8 mouse cellular contexts compared by ENCODE assay signal in genomic region chr14:57362726-57363660, GRCm38 (mm10). TPM values are rescaled to one million over a fixed set of nuclear protein-coding genes. Genes with fewer than 3 reads are reported as not detected.
A peak's percentile ranks its signal among the peaks of the same experiment; 100 is the strongest.
DNase-seq lines count a peak whose midpoint lies in the region; ATAC-seq and TF ChIP-seq lines count a peak whose summit lies in the region.

No protein-coding gene starts in this region.

- no peaks in the 10 kb centered on the region for H3K9me3 ChIP-seq in embryonic facial prominence, embryonic 14.5 days (ENCODE audit: control insufficient read depth, low read length)
- no peaks in the 10 kb centered on the region for H3K9me3 ChIP-seq in heart, embryonic 11.5 days (replicated peaks; ENCODE audit: control insufficient read depth, low read length)
- no peaks in the 10 kb centered on the region for H3K9me3 ChIP-seq in kidney, embryonic 15.5 days (replicated peaks)
- H3K9me3 ChIP-seq in limb, embryonic 14.5 days (ENCODE audit: control insufficient read depth, low read length) = no peaks in the 10 kb centered on the region
- no peaks in the 10 kb centered on the region for H3K9me3 ChIP-seq in stomach, postnatal 0 days (ENCODE audit: control insufficient read depth, low read length)

- no peaks in the 10 kb centered on the region for H3K27me3 ChIP-seq in embryonic facial prominence, embryonic 14.5 days (replicated peaks; ENCODE audit: control insufficient read depth, insufficient read depth, low read length)
- peaks cover 5% of the 10 kb centered on the region; the same call in 1 of the 2 replicates for H3K27me3 ChIP-seq in heart, embryonic 11.5 days (ENCODE audit: control insufficient read depth, insufficient read depth, low read length)
- no peaks in the 10 kb centered on the region for H3K27me3 ChIP-seq in kidney, embryonic 15.5 days
- no peaks in the 10 kb centered on the region for H3K27me3 ChIP-seq in limb, embryonic 14.5 days (ENCODE audit: control insufficient read depth, insufficient read depth, low read length)
- H3K27me3 ChIP-seq in stomach, postnatal 0 days (ENCODE audit: control insufficient read depth, insufficient read depth, low read length) = no peaks in the 10 kb centered on the region

- H3K27ac ChIP-seq in embryonic facial prominence, embryonic 14.5 days (replicated peaks; ENCODE audit: low read depth, low read length) = no peak overlapping the region
- H3K27ac ChIP-seq in heart, embryonic 11.5 days (ENCODE audit: low read depth, low read length) = no peak overlapping the region
- no peak overlapping the region for H3K27ac ChIP-seq in kidney, embryonic 15.5 days
- H3K27ac ChIP-seq in limb, embryonic 14.5 days (replicated peaks; ENCODE audit: low read depth, low read length) = no peak overlapping the region
- H3K27ac ChIP-seq in stomach, postnatal 0 days (replicated peaks) = no peak overlapping the region

- H3K4me3 ChIP-seq in embryonic facial prominence, embryonic 14.5 days (ENCODE audit: low read depth, low read length) = no peak overlapping the region
- H3K4me3 ChIP-seq in heart, embryonic 11.5 days (ENCODE audit: low read depth, low read length) = no peak overlapping the region
- H3K4me3 ChIP-seq in kidney, embryonic 15.5 days (replicated peaks) = no peak overlapping the region
- 0 out of 2 replicates have a peak overlapping the region, but pooled peaks have one; percentile 5 for H3K4me3 ChIP-seq in limb, embryonic 14.5 days (replicated peaks; ENCODE audit: low read length)
- no peak overlapping the region for H3K4me3 ChIP-seq in stomach, postnatal 0 days (ENCODE audit: low read depth, low read length)

- TF ChIP-seq CTCF in stomach, postnatal 0 days (IDR thresholded peaks at IDR 0.05; ENCODE audit: low read depth) = peak; percentile 91

- peak overlapping the region; percentile 34 for H3K4me2 ChIP-seq in embryonic facial prominence, embryonic 14.5 days (ENCODE audit: low read depth, low read length)
- peak overlapping the region; percentile 51 for H3K4me2 ChIP-seq in heart, embryonic 11.5 days
- H3K4me2 ChIP-seq in kidney, embryonic 15.5 days = peak overlapping the region; percentile 43
- H3K4me2 ChIP-seq in limb, embryonic 14.5 days (replicated peaks; ENCODE audit: low read depth, low read length, severe bottlenecking) = peak overlapping the region; percentile 38
- H3K4me2 ChIP-seq in stomach, postnatal 0 days (replicated peaks; ENCODE audit: low read depth) = no peak overlapping the region

- peak; percentile 70; the same call in 1 of the 2 replicates for ATAC-seq in embryonic facial prominence, embryonic 14.5 days (ENCODE audit: low read depth)
- no peak for ATAC-seq in heart, embryonic 11.5 days (replicated peaks; ENCODE audit: insufficient number of reproducible peaks, low FRiP score, low TSS enrichment)
- peak; percentile 53; the same call in 1 of the 2 replicates for ATAC-seq in kidney, embryonic 15.5 days (replicated peaks; ENCODE audit: low FRiP score)
- ATAC-seq in limb, embryonic 14.5 days (ENCODE audit: low FRiP score, low read depth) = peak; percentile 50; the same call in 1 of the 2 replicates
- ATAC-seq in stomach, postnatal 0 days (ENCODE audit: low FRiP score, low TSS enrichment) = peak; percentile 73

- 5% methylated on average over 19 of the region's 31 CpGs for WGBS in embryonic facial prominence, embryonic 14.5 days
- WGBS in heart, embryonic 11.5 days (ENCODE audit: insufficient replicate concordance) = 7% methylated on average over 21 of the region's 31 CpGs
- WGBS in kidney, embryonic 15.5 days = 14% methylated on average over 30 of the region's 31 CpGs
- 11% methylated on average over 21 of the region's 31 CpGs for WGBS in limb, embryonic 14.5 days
- 14% methylated on average over 23 of the region's 31 CpGs for WGBS in stomach, postnatal 0 days

- peak; percentile 34 to 41 for DNase-seq in B cell, adult 2 months
- peak; percentile 40 to 48 for DNase-seq in adrenal gland, postnatal 4 days (ENCODE audit: low spot score in 2 of 2)
- peak; percentile 87 for DNase-seq in embryonic facial prominence, embryonic 14.5 days (ENCODE audit: low spot score)
- DNase-seq in limb, embryonic 14.5 days (ENCODE audit: low spot score) = peak; percentile 77
- peak; percentile 84 for DNase-seq in neural tube, embryonic 10.5 days (ENCODE audit: extremely low spot score, low spot score)
- peak; percentile 88 for DNase-seq in stomach, postnatal 0 days (ENCODE audit: low spot score)

- no peak for TF ChIP-seq POLR2A in limb, embryonic 14.5 days (IDR thresholded peaks at IDR 0.05; ENCODE audit: borderline replicate concordance, extremely low read depth, insufficient read depth, insufficient read length)

- H3K9ac ChIP-seq in embryonic facial prominence, embryonic 14.5 days (ENCODE audit: low read depth, low read length) = no peak overlapping the region; the same call in 1 of the 2 replicates
- no peak overlapping the region for H3K9ac ChIP-seq in heart, embryonic 11.5 days (ENCODE audit: low read depth, low read length)
- H3K9ac ChIP-seq in kidney, embryonic 15.5 days = 0 out of 2 replicates have a peak overlapping the region, but pooled peaks have one; percentile 7
- no peak overlapping the region for H3K9ac ChIP-seq in limb, embryonic 14.5 days (ENCODE audit: low read depth, low read length, severe bottlenecking)
- H3K9ac ChIP-seq in stomach, postnatal 0 days (ENCODE audit: low read length) = no peak overlapping the region

- TF ChIP-seq EP300 in stomach, postnatal 0 days (optimal IDR thresholded peaks at IDR 0.05) = no peak

- H3K4me1 ChIP-seq in embryonic facial prominence, embryonic 14.5 days (ENCODE audit: control insufficient read depth, insufficient read depth, low read length) = no peaks in the 10 kb centered on the region
- H3K4me1 ChIP-seq in heart, embryonic 11.5 days (ENCODE audit: control insufficient read depth, insufficient read depth, low read length) = no peaks in the 10 kb centered on the region
- peaks cover 9% of the 10 kb centered on the region; the same call in 1 of the 2 replicates for H3K4me1 ChIP-seq in kidney, embryonic 15.5 days
- no peaks in the 10 kb centered on the region for H3K4me1 ChIP-seq in limb, embryonic 14.5 days (ENCODE audit: control insufficient read depth, insufficient read depth, low read length)
- no peaks in the 10 kb centered on the region for H3K4me1 ChIP-seq in stomach, postnatal 0 days (replicated peaks; ENCODE audit: control insufficient read depth, insufficient read depth)

- no peaks in the 10 kb centered on the region for H3K36me3 ChIP-seq in embryonic facial prominence, embryonic 14.5 days (ENCODE audit: control insufficient read depth, insufficient read depth, low read length)
- no peaks in the 10 kb centered on the region for H3K36me3 ChIP-seq in heart, embryonic 11.5 days (ENCODE audit: control insufficient read depth, insufficient read depth, low read length)
- no peaks in the 10 kb centered on the region for H3K36me3 ChIP-seq in kidney, embryonic 15.5 days
- H3K36me3 ChIP-seq in limb, embryonic 14.5 days (ENCODE audit: control insufficient read depth, insufficient read depth, low read length) = no peaks in the 10 kb centered on the region
- no peaks in the 10 kb centered on the region for H3K36me3 ChIP-seq in stomach, postnatal 0 days (ENCODE audit: control insufficient read depth, insufficient read depth, low read length)

RNA-seq across cellular contexts. Expression of gene Cryl1, which starts 35.3 kb away (rescaled TPM):
- 10 to 100 TPM; 21.9 to 34.6 TPM for total RNA-seq in adrenal gland, postnatal 4 days (2021)
- 32.0 and 37.0 TPM in 2 replicates for polyA plus RNA-seq in embryonic facial prominence, embryonic 14.5 days (2014; fragmentation: Nextera tagmentation; extraction: Ambion mirVana)
- polyA plus RNA-seq in heart, embryonic 11.5 days (2014; fragmentation: Nextera tagmentation; extraction: Ambion mirVana) = 11.0 and 11.9 TPM in 2 replicates
- 26.8 and 26.9 TPM in 2 replicates for polyA plus RNA-seq in kidney, embryonic 15.5 days (2015; fragmentation: Nextera tagmentation; extraction: Ambion mirVana)
- 51.3 and 52.7 TPM in 2 replicates for polyA plus RNA-seq in limb, embryonic 14.5 days (2012; rRNA removed)
- polyA plus RNA-seq in limb, embryonic 14.5 days (2014; fragmentation: Nextera tagmentation; extraction: Ambion mirVana) = 40.0 and 42.3 TPM in 2 replicates
- polyA plus RNA-seq in stomach, postnatal 0 days (2015; fragmentation: Nextera tagmentation; extraction: Ambion mirVana) = 49.8 and 51.3 TPM in 2 replicates

Comparison
In these comparisons a context has a peak if more than half of its experiments do, and no peak if none do; other contexts are left out.
1. DNase-seq: peak in every context shown above with its lines; median percentile 88 in stomach, postnatal 0 days; 87 in embryonic facial prominence, embryonic 14.5 days; 84 in neural tube, embryonic 10.5 days; 77 in limb, embryonic 14.5 days; 44 in adrenal gland, postnatal 4 days; 38 in B cell, adult 2 months.